Mouse (Mus musculus) common myeloid progenitor, adult 5-6 weeks (primary cell): ENCODE results near the gene Grid2. TPM values are rescaled to one million over a fixed set of nuclear protein-coding genes. Genes with fewer than 3 reads are reported as not detected.

ENCODE experiments used
- ATAC-seq: replicated peaks from 2 replicates; pipeline ENCODE4 v1.8.0; 2016; ENCODE audit warnings: low read depth, mild to moderate bottlenecking, moderate TSS enrichment, inconsistent platforms; ENCODE audit not compliant: poor library complexity, severe bottlenecking
- total RNA-seq: library from RNA; stranded (forward); fragments of 200-1000, 187-1606 nt; gene quantifications from 2 replicates; pipeline ENCODE4 v1.2.3, GENCODE M21; 2017

Grid2 gene
- total RNA-seq, 1 experiment from 2014 or later = not detected

DNA sequence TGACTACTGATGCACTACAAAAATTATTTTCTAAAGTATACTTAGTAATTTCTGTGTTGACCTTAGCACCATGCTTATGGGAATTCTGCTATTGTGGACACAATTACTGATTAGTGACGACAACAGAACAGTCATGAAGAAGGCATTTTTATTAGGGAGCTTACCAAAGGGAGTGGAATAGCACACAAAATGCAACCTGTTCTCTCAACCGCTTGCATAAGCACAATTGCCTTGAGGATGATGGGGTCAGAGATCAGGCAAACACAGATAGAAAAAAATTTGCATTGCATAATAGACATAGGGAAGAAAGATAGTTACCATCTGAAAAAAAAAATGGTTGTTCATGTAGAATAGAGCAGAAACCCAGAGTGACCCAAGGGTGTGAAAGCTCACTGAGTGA is 790.4 kb downstream of the Grid2 start:
- ATAC-seq = no peak

DNA sequence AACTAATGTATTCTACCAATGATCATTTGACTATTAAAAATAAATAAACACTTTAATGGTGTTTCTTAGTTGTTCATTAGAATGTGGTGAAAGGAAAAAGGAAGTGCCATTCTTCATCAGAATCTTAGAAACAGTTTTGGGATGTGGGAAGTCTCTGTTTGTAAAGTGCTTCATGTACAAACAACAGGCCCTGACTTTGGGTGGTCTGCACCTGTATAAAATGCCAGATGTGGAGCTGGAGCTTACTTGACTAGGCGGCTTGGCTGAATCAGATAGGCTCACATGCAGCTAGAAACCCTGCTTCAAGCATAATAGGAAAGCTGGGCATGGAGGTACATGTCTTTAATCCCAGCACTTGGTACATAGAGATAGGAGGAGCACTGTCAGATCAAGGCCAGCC is 791.1 kb downstream of the Grid2 start:
- ATAC-seq = no peak

DNA sequence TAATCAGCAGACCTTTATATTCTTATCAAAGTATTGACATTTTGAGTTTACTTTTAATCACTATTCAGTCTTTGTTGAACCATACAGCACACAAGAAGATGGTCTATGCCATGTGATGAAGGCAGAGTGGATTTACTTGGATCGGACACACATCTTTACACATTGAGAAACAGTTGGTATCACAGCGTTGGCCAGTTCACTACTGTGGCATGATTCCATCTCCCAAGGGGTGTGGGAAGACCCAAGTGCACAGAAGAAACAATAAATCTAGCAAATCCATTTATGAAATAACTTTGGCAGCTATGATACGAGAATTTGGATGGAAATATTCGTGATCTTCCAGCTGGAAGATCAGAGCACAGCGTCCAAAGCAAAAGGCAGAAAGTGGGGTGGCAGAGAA is 792.3 kb downstream of the Grid2 start:
- no peak for ATAC-seq

DNA sequence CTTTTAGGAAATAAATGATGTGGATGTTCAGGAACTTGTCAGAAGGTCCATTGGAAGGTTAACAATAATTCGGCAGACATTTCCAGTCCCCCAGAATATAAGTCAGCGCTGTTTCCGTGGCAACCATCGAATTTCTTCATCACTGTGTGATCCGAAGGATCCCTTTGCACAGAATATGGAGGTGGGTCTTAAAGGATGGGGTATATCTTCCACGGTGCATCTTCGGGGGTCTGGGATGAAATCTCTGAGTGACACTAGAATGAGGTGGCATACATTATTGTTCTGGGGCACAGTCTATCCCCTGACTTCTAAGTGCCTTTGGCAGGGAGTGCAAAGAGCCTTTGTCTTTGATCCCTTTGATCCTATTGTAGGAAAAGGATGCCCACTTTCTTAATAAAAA is 808.2 kb downstream of the Grid2 start:
- no peak for ATAC-seq

- no peak for ATAC-seq
These were observed 809.0 kb downstream of the Grid2 start for GRCm38 (mm10) chr6:64064704-64065103.

DNA sequence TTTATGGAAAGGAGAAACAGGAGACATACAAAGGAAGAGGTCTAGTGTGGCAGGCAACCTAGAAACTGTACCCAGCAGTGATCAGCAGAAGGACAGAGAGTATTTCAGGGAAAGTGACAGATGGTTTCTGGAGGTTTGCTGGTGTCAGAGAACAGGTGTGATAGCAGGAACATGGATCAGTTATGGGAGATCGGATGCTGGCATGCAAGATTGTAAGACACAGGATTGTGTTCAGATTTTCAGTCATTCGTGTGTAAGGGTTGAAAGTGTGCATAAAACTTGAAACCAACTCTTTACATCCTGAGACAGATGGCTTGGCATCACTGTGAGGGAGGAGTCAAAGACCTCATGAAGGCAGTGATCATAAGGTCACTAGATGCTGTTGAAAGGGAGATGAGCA is 817.7 kb downstream of the Grid2 start:
- no peak for ATAC-seq

DNA sequence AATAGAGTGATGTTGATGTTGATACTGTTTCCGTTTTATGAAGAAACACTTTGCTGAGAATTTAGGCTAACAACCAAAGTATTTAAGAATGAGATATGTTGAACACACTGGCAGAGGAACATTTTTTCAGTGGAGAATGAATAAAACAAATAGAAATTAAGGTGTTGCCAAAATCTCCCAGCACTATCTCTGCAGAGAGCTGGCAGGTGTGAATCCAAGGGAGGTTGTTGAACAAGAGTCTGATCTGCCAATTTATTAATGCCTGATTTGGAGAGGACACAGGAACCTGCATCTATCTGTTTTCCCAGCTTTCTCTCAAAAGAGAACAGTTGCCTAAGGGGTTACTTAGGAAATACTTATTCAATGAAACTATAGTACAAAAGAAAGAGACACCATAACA is 822.2 kb downstream of the Grid2 start:
- no peak for ATAC-seq

DNA sequence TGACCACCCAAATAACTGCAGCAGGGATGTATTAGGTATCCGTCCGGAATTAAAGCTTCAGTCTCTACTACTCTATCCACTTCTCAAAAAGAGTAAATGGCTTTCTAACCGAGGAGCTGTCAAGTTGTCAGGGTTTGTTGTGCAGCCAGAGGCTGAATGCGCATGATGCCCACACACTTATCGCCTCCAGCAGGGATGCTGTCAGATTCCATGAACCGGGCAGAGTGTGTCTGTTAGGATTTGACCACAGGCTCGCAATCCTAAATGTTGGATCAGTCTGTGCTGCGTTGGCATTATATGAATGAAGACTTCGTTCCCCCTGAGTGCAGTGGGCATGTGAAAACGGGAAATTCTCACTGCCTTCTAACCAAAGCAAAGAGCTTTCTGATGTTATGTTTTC is 843.0 kb downstream of the Grid2 start:
- ATAC-seq = no peak

- ATAC-seq = no peak
These were observed 858.9 kb downstream of the Grid2 start for GRCm38 (mm10) chr6:64114594-64114993.

DNA sequence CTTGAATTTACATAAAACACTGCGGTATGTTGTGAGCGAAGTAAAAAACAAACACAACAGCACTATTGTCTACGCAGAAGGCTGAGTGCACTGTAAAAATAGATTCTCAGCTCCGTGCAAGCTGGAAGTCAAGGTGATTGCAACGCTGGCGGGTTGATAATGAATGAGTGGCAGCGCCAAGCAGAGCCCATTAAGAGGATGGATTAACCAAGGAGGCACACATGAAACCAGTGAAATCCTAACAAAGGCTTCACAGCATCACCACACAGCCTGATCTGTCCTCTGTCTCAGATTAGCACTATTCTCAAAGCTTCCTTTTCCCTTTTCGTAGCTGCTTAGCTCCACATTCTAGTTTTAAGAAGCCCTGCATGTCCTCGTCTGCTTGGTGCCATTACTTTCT is 880.6 kb downstream of the Grid2 start:
- no peak for ATAC-seq

DNA sequence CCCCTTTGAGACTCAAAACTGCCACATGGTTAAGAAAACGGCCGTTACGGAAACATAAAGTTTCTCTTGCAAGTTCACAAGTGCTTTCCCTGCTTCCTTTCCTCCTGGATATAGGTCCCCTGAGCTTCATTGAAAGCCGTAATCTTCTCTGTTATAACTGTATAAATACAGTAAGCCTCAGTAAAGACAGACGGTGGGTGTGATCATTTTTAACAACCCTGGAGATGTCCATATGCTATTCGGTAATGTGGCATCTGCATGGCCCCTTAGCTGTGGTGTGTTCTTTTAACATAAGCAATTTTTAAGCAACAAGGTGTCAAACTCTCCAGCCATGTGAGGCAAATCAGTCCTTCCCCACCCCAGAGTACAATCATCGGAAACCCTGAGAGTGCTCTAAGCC is 892.9 kb downstream of the Grid2 start:
- no peak for ATAC-seq

- ATAC-seq = no peak
These were observed 919.4 kb downstream of the Grid2 start for GRCm38 (mm10) chr6:64174995-64175612.

- no peak for ATAC-seq
These were observed 938.0 kb downstream of the Grid2 start for GRCm38 (mm10) chr6:64193646-64194045.

DNA sequence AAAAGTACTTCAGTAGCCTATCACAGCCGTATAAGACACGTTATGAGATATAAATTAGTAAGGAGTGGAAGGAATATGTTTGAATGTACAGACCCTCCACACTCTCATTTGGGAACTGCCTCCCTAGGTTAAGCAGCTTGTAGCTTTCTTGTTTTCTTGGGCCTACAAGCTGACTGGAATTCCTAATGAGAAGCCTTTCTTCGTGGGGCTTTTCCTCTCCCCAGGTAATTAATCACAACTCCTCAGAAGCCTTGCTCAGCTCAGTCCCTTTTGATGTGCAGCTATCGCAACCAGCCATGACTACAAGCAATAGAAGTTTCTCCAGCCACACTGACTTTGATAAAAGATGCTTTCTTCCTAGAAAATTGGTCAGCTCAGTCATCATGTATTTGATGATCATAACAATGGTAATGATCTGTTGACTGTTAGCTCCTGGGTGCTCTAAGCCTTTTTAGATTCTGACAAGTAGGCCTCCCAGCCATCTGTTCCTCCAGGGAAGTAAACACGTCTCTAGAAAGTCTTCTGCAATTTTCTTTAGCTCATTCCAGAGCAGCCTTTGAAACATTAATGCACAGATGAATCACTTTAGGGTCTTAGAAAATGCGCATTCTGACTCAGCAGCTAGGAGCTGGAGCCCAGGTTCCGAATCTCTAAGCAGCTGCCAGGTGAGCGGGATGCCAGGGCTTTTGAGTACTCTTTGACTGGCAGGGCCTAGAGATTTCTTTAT is 946.9 kb downstream of the Grid2 start:
- ATAC-seq = no peak

DNA sequence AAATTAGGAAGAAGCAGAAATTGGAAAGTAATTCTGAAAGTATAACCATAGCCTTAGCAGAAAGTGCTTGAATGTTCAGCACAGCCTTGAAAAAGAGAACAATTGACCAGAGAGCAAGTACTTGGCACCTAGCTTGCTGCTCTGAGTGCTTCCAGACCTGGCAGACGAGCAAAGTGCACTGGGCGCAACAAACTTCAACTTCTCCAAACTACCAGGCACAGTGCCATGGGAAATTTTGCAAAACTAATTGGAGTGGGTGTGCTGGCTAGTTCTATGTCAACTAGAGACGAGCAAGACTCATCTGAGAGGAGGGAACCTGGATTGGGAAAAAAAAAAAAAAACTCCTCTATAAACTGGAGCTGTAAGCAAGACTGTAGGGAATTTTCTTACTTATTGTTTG is 980.7 kb downstream of the Grid2 start:
- ATAC-seq = no peak

- ATAC-seq = no peak
These were observed 984.9 kb downstream of the Grid2 start for GRCm38 (mm10) chr6:64240526-64240925.

GRCm38 (mm10) chr6:64245951-64246350 is 990.3 kb downstream of the Grid2 start:
- no peak for ATAC-seq

GRCm38 (mm10) chr6:64251041-64251440 is 995.4 kb downstream of the Grid2 start:
- ATAC-seq = no peak

- no peak for ATAC-seq
These were observed 1007.8 kb downstream of the Grid2 start for GRCm38 (mm10) chr6:64263517-64263916.

- ATAC-seq = no peak
These were observed 1008.5 kb downstream of the Grid2 start for GRCm38 (mm10) chr6:64264224-64264623.

- no peak for ATAC-seq
These were observed 1018.8 kb downstream of the Grid2 start for GRCm38 (mm10) chr6:64274319-64275114.
